Mouse (Mus musculus) yolk sac, embryonic 10.5 days (tissue): ENCODE results near the gene Gnb2.

Experiments used
- DNase-seq: peaks from one replicate; pipeline ENCODE4 v3.0.0-alpha.2; 2017; ENCODE audit warnings: low spot score

Gnb2 gene

GRCm38 (mm10) chr5:137533117-137533827 lies at the start of gene Gnb2, which contains the start of gene Epo:
Gene Gnb2 (minus strand): TSS chr5:137533510.
Gene Epo (minus strand): TSS chr5:137533242.
- DNase-seq, result peak; percentile 98

GRCm38 (mm10) chr5:137582702-137583101 lies 49.4 kb upstream of the Gnb2 start:
- DNase-seq, result peak; percentile 21

GRCm38 (mm10) chr5:137580246-137580645 lies 46.9 kb upstream of the Gnb2 start:
- no peak for DNase-seq

GRCm38 (mm10) chr5:137574470-137574901 lies 41.2 kb upstream of the Gnb2 start:
- peak; percentile 9 for DNase-seq

GRCm38 (mm10) chr5:137570691-137571586 lies 37.6 kb upstream of the Gnb2 start:
- DNase-seq, result peak; percentile 36

- DNase-seq, result no peak
Observed at GRCm38 (mm10) chr5:137570181-137570580, 36.9 kb upstream of the Gnb2 start.

- DNase-seq, result peak; percentile 50
Observed at GRCm38 (mm10) chr5:137569665-137570064, 36.4 kb upstream of the Gnb2 start, which contains the start of gene Tfr2. Gene Tfr2 (plus strand): TSS chr5:137569840.

- DNase-seq, result no peak
Observed at GRCm38 (mm10) chr5:137569031-137569430, 35.7 kb upstream of the Gnb2 start.

- no peak for DNase-seq
Observed at GRCm38 (mm10) chr5:137568223-137568798, 35.0 kb upstream of the Gnb2 start.

- no peak for DNase-seq
Observed at GRCm38 (mm10) chr5:137566416-137566815, 33.1 kb upstream of the Gnb2 start.

- DNase-seq, result no peak
Observed at GRCm38 (mm10) chr5:137565744-137566143, 32.4 kb upstream of the Gnb2 start.

- no peak for DNase-seq
Observed at GRCm38 (mm10) chr5:137562965-137563364, 29.7 kb upstream of the Gnb2 start.

- no peak for DNase-seq
Observed at GRCm38 (mm10) chr5:137561556-137561955, 28.2 kb upstream of the Gnb2 start.

GRCm38 (mm10) chr5:137553898-137554297 lies 20.6 kb upstream of the Gnb2 start:
- DNase-seq, result no peak

GRCm38 (mm10) chr5:137553411-137553837 lies 20.1 kb upstream of the Gnb2 start, which contains the start of gene Actl6b:
Gene Actl6b (plus strand): TSS chr5:137553517.
- peak; percentile 66 for DNase-seq

GRCm38 (mm10) chr5:137553000-137553399 lies 19.7 kb upstream of the Gnb2 start:
- no peak for DNase-seq

GRCm38 (mm10) chr5:137551119-137551518 lies 17.8 kb upstream of the Gnb2 start:
- no peak for DNase-seq

GRCm38 (mm10) chr5:137549840-137550239 lies 16.5 kb upstream of the Gnb2 start:
- no peak for DNase-seq

GRCm38 (mm10) chr5:137545596-137545995 lies 12.3 kb upstream of the Gnb2 start:
- no peak for DNase-seq

GRCm38 (mm10) chr5:137544926-137545325 lies 11.6 kb upstream of the Gnb2 start:
- DNase-seq, result no peak

GRCm38 (mm10) chr5:137541768-137542540 lies 8.6 kb upstream of the Gnb2 start:
- DNase-seq, result no peak

GRCm38 (mm10) chr5:137540991-137541390 lies 7.7 kb upstream of the Gnb2 start:
- no peak for DNase-seq
